Mouse (Mus musculus) liver, adult 2 months (tissue): ENCODE measurements around the gene Lars2. TPM values are rescaled to one million over a fixed set of nuclear protein-coding genes. Genes with fewer than 3 reads are reported as not detected.
"Not testable (repeated sequence)": the region's sequence is repeated elsewhere in the genome, so short reads cannot be mapped to it uniquely, and the experiment has no call there.

Source experiments
- DNase-seq: peaks from one replicate; pipeline ENCODE4 v3.0.0-alpha.2; 2011; ENCODE audit warnings: low read depth, low spot score; ENCODE audit errors: extremely low read depth
- H3K27ac ChIP-seq: fragments of 200-500 bp; replicated peaks from 2 replicates; pipeline ENCODE4 v1.5.1; 2012; ENCODE audit warnings: low read depth, mild to moderate bottlenecking, control low read depth, inconsistent platforms, low read length; ENCODE audit not compliant: insufficient read depth
- H3K27me3 ChIP-seq: fragments of 200-500 bp; 2 replicates; pipeline ENCODE4 v1.6.1; 2012; ENCODE audit warnings: mild to moderate bottlenecking, moderate library complexity, low read length, inconsistent platforms; ENCODE audit not compliant: control insufficient read depth, insufficient read depth
- H3K36me3 ChIP-seq: fragments of 200-500 bp; 2 replicates; pipeline ENCODE4 v1.6.1; 2012; ENCODE audit warnings: low read length, inconsistent platforms; ENCODE audit not compliant: control insufficient read depth, insufficient read depth
- H3K4me1 ChIP-seq: fragments of 200-500 bp; 2 replicates; pipeline ENCODE4 v1.6.1; 2011; ENCODE audit warnings: low read length; ENCODE audit not compliant: control insufficient read depth, insufficient read depth
- H3K4me3 ChIP-seq: fragments of 200-500 bp; 2 replicates; pipeline ENCODE4 v1.5.1; 2011; ENCODE audit warnings: low read depth, mild to moderate bottlenecking, control low read depth, low read length, moderate library complexity; ENCODE audit not compliant: insufficient read depth
- H3K79me2 ChIP-seq: fragments of 200-500 bp; 2 replicates; pipeline ENCODE4 v1.6.1; 2012; ENCODE audit warnings: inconsistent platforms, mild to moderate bottlenecking, low read length, moderate library complexity; ENCODE audit not compliant: control insufficient read depth, insufficient read depth
- H3K9ac ChIP-seq: fragments of 200-500 bp; 2 replicates; pipeline ENCODE4 v1.6.1; 2012; ENCODE audit warnings: low read depth, mild to moderate bottlenecking, control low read depth, inconsistent platforms, low read length
- CTCF ChIP-seq: fragments of 200-500 bp; IDR thresholded peaks from 2 replicates; pipeline ENCODE4 v1.5.1; 2011; ENCODE audit warnings: low read depth, low read length, control low read depth
- POLR2A ChIP-seq: fragments of 200-500 bp; IDR thresholded peaks from 2 replicates; pipeline ENCODE4 v1.6.1; 2011; ENCODE audit warnings: low read length, control low read depth; ENCODE audit not compliant: insufficient read depth; ENCODE audit errors: extremely low read depth
- WGBS: fragments of 180-500 bp; shearing (Covaris S2); methylation state at CpG from one replicate; pipeline ENCODE4 v1.1.7; 2018; 5-methylcytosine and 5-hydroxymethylcytosine counted together
- polyA plus RNA-seq: library from polyadenylated mRNA; depleted of rRNA; stranded (reverse); fragments of >200 nt; gene quantifications from 2 replicates; pipeline ENCODE4 v1.2.3, GENCODE M21; 2012
- total RNA-seq: library from RNA; depleted of rRNA; stranded (reverse); fragments of >200 nt; gene quantifications from 2 replicates; pipeline ENCODE4 v1.2.3, GENCODE M21; 2014

Gene Lars2
- total and polyA plus RNA-seq, 2 experiments: 24.1 to 482 TPM

- no peak for DNase-seq
- WGBS: 94% methylated on average over 5 of the region's 5 CpGs
- no peaks in the 10 kb centered on the region for H3K4me1 ChIP-seq
- H3K79me2 ChIP-seq: no peaks in the 10 kb centered on the region
- H3K27me3 ChIP-seq: no peaks in the 10 kb centered on the region
- H3K36me3 ChIP-seq: peaks cover 13% of the 10 kb centered on the region
- H3K4me3 ChIP-seq: no peak overlapping the region
- no peak overlapping the region for H3K27ac ChIP-seq
- TF ChIP-seq CTCF (no peak), POLR2A (no peak)
- no peak overlapping the region for H3K9ac ChIP-seq
Observed at GRCm38 (mm10) chr9:123385352-123386198, 18.8 kb downstream of the Lars2 start.

DNA sequence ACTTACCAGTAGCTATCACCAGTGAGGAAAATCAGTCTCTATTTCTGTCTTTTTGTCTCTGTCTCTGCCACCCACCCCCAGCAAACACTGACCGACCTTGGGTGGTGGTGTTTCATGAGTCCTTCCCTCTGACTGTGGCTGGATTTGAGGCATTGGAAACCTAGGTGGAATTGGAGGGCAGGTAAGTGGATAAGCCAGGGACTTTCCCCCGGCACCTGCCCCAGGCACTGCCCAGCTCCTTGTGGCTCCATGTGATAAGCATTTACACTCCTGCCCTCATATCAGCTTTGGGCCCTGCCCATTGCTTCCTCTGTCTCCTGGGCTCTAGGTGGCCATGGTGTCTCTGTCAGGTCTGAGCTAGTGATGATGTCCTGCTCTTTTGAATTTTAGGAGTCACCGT is 19.6 kb downstream of the Lars2 start:
- H3K4me3 ChIP-seq: no peak overlapping the region
- no peaks in the 10 kb centered on the region for H3K79me2 ChIP-seq
- TF ChIP-seq POLR2A (no peak), CTCF (no peak)
- H3K9ac ChIP-seq: no peak overlapping the region
- no peaks in the 10 kb centered on the region for H3K27me3 ChIP-seq
- no peak overlapping the region for H3K27ac ChIP-seq
- peaks cover 11% of the 10 kb centered on the region for H3K36me3 ChIP-seq
- no peak for DNase-seq
- 95% methylated on average over 3 of the region's 3 CpGs for WGBS
- H3K4me1 ChIP-seq: no peaks in the 10 kb centered on the region

DNA sequence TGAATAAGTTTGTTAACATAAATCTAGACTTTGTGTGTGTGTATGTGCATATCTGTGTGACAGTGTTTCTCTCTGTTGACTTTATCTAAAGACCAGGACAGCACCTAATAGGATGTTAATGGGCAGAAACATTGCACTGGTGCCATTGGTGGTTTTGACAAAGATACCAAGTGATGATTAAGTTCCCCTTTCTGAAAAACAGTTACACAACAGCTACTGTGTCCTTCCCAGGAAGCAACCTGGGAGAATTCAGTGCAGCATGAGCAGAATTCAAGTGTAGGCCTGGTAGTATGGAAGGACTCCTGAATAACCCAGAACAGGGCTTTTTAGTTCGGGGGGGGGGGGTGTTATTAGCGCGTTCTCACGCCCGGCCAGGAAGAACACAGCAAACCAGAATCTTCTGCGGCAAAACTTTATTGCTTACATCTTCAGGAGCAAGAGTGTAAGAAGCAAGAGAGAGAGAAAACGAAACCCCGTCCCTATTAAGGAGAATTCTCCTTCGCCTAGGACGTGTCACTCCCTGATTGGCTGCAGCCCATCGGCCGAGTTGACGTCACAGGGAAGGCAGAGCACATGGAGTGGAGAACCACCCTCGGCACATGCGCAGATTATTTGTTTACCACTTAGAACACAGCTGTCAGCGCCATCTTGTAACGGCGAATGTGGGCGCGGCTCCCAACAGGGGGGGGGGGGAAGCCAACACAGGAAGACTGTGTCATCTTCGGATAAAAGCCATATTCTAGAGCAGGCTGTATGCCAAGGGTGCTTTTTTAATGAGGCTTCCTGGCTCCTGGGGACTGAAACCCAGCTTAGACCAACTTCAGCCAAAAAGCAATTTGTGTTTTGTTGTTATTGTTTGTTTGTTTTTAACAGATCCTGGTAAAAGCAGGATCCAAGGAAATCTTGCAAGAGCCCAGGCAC is 21.6 kb downstream of the Lars2 start:
- not testable (repeated sequence) for DNase-seq, H3K4me3 ChIP-seq, H3K27ac ChIP-seq, H3K27me3 ChIP-seq, H3K9ac ChIP-seq, H3K79me2 ChIP-seq, H3K4me1 ChIP-seq
- 96% methylated on average over 10 of the region's 21 CpGs for WGBS
- H3K36me3 ChIP-seq: peaks cover 11% of the 10 kb centered on the region

GRCm38 (mm10) chr9:123391140-123391849 is 24.6 kb downstream of the Lars2 start:
- H3K9ac ChIP-seq: no peak overlapping the region
- H3K27me3 ChIP-seq: no peaks in the 10 kb centered on the region
- H3K4me3 ChIP-seq: no peak overlapping the region
- H3K4me1 ChIP-seq: no peaks in the 10 kb centered on the region
- no peaks in the 10 kb centered on the region for H3K79me2 ChIP-seq
- TF ChIP-seq CTCF (no peak), POLR2A (no peak)
- WGBS: 83% methylated on average over 5 of the region's 5 CpGs
- H3K27ac ChIP-seq: no peak overlapping the region
- DNase-seq: no peak
- peaks cover 10% of the 10 kb centered on the region for H3K36me3 ChIP-seq

GRCm38 (mm10) chr9:123394856-123395255 is 28.1 kb downstream of the Lars2 start:
- H3K36me3 ChIP-seq: peaks cover 3% of the 10 kb centered on the region; the same call in 1 of the 2 replicates
- no peaks in the 10 kb centered on the region for H3K79me2 ChIP-seq
- no peaks in the 10 kb centered on the region for H3K27me3 ChIP-seq
- H3K9ac ChIP-seq: no peak overlapping the region
- H3K4me3 ChIP-seq: no peak overlapping the region
- WGBS: 48% methylated on average over 6 of the region's 6 CpGs
- no peak overlapping the region for H3K27ac ChIP-seq
- no peak for DNase-seq
- no peak for TF ChIP-seq CTCF
- no peak for TF ChIP-seq POLR2A
- H3K4me1 ChIP-seq: no peaks in the 10 kb centered on the region
